Mouse (Mus musculus) cerebellum, adult 2 months (tissue): ENCODE measurements at regions not wholly inside any gene's neighbourhood (a gene's known extent, or its start where the extent isn't known, plus 50 kb on each side); places are given as distances from the start of the nearest gene placed in this dataset.

Experiments
- CTCF ChIP-seq: fragments of 200-500 bp; IDR thresholded peaks from 2 replicates; pipeline ENCODE4 v1.5.1; 2011; ENCODE audit warnings: low read depth, mild to moderate bottlenecking, control low read depth, low read length, moderate library complexity, borderline replicate concordance; ENCODE audit not compliant: insufficient read depth
- POLR2A ChIP-seq: fragments of 200-500 bp; IDR thresholded peaks from 2 replicates; pipeline ENCODE4 v1.6.1; 2011; ENCODE audit warnings: low read length, control low read depth, borderline replicate concordance; ENCODE audit not compliant: insufficient read depth

GRCm38 (mm10) chr2:106064316-106064715, 61.0 kb upstream of the Dnajc24 start:
- TF ChIP-seq POLR2A (no peak), CTCF (no peak)
